Mouse (Mus musculus): ENCODE measurements around the gene Hdac4.

Hdac4 gene

DNA sequence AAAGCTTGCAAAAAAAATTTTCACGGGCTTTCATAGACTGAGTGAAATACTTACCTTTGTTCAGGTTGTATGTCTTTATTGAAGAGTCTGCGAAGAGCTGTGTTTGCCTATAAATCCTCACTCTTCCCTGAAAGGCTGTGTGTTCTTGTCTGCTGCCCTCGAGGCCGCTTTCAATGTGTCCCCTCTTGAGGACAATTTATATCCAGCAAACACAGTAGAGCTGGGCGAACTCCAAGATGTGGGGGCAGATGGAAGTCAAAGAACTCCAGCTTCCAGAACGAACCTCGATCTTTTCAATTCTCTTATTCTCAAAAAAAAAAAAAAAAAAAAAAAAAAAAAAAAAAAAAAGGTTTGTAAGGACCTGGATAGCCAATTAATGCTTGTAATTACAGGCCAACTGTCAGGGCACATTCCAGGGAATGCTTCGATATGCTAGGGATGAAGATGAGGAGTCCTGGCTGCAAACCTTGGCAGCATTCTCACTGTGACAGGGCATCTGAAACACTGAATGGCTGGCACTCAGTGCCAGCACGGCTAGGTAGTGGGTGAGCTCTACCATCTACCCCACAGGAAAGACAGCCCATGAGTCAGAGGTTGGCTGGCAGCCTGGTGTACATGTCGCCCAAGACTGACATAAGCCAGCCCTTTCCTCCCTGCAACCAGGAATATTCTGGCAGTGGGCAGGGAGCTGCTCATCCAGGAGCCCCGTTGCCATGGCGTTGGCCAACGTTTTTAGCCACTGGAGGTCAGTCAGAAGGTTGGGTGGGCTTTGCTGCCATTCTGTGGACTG lies at the start of gene Hdac4:
TSS of gene Hdac4 (minus strand) at position 340 of the 790 bp plus-strand sequence.
- no peak for DNase-seq

DNA sequence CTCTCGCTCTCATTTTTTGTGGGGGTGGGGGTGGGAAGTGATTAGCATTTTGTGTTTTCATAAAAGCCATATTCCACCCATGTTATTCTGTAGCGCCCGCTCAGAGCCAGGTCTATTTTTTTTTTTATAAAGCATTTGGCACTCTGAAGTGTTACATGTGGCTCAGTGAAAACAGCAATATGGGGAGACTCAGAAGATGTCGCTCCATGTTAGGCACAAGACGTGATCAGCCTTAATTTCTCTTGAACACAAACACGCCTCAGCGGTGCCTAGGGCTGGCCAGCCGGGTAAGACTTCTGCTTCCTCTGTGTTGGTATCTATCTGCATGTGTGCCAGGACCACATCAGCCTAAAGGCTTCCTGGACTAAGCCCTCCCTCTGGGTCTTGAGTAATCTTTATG lies 48.0 kb upstream of the Hdac4 start:
- no peak for DNase-seq

DNA sequence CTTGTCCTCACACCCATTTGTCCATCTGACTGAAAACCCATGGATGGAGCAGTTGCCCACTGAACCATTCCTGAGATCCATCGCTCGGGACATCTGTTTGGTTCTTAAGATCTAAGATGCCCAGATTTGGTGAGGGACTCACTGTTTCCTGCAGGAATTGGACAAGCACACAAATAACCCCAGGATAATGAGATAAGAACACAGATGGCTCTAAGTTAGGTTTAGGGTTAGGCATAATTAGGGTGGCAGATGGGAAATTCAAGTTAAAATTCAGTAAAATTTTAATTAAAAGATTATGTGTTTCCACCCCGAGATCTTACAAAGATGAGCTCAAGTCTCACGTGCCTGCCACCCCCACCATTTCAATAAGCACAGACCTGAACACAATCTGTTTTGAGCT lies 44.6 kb upstream of the Hdac4 start:
- no peak for DNase-seq

DNA sequence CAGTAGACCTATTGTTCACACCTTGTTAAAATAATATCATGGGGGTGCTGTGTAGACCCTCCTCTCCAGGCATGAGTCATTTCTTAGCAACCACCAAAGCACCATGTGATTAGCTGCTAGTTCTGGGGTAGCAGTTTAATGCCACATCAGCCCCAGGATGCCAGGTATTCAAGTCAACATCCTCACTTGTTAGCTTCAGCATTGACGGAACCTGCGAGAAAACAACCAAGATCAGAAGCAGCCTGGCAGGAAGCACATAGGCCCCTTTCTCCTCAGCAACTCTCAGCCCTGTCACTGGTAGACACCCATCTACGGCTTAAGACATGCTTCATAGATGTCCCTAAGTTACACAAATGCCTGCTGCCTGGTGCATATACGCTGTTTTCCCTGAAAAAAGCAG lies 40.1 kb upstream of the Hdac4 start:
- DNase-seq: no peak

DNA sequence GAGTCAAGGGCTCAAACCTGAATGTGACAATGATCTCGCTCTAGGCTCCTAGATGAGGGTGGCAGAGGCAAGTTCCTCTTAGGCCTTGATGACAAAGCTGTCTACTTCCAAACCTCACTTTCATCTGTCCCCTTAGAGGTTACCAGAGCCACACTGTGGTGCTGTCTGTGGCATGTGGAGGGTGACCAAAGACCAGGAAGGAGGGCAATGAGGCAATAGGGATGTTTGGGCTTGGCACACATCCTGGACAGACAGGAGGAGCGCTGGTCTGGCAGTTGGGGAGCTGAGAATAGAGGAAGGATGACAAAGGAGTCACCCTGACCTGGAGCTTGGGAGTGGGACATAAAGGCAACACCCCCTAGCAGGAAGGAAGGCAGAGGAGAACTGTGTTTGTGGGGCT lies 29.8 kb upstream of the Hdac4 start:
- DNase-seq: no peak

DNA sequence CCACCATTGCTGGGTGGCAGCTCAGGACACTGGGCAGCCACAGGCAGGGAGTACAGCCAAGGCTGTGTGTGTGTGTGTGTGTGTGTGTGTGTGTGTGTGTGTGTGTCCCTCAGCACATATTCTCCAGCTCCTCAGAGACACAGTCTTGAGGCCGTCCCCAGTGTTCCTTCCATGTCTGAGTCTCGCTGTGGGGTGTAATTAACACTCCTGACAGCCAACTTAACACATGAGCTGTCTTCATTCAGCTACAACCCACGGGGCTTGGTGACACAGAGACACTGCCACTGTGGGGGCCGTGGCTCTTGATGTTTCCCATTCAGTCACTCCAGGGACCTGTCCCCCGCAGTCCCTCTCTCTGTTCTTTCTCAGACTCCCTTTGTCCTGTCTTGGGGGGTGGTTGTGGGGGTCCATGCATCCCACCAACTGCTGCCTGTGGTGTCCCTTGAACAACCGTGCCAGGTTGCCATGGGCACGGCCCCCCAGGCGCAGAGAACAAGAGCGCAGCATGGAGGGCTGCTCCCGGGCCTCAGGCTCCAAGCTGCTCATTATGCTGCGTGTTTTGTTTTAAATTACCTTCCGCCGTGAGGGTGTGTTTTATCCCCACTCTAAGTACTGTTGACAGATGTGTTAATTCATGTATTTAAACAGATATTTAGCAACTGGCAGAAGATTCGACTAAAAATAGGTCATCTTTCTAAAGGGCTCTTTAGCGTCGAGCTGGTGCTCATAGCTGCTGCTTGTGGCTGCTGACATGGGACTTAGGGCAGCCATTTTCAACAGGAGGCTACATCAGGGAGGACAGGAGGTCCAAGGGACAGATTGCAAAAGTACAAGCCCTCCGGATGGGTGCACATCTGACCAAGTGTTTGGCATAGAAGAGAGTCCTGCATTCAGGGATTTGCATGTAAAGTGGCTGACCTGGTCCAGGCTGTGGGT lies 28.7 kb upstream of the Hdac4 start:
- DNase-seq: no peak

DNA sequence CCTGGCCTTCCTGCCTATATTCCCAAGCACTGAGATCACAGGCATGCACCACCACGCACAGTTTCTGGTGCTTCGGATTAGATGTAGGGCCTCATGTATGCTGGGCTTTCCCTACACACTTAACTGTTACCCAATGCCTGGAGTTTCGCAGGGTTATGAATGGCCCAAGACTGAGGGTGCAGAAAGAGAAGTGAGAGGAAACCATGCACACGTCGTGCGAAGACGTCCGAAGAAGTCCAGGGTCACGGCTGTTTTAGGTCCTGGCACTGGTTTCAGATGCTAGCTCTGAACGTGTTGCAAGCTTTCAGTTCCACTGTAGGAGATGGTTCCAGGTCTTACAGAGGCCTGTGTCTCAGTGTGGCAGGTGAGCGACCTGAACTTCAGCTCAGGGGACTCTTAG lies 21.2 kb upstream of the Hdac4 start:
- peak; percentile 49 for DNase-seq

DNA sequence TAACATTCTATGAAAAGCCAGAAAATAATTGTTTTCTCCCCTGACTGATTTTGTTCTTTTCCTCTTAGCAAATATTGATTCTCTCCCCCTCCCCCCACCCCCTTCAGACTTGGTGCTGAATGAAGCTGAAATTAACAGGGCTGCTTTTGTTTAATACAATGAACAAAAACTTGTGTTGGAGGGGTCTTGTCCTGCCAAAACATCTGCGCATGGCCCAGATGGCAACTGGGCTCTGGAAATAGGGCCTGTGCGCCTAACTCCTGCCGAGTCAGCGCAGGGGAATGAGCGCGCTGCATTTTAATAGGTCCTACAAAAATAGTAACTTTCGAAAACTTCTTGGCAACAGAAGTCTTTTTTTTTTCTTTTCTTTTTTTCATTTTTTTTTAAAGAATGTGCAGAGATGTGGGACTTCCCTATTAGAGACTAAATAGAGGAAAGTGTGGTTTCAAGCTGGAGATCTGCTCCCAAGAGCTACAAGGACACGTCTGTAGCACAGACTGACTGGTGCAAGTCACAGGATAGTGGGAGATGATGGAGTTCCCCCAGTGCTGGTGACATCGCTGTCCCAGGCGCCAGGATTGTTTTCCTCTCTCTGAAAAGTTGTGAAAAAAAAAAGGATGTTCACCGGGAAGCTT lies 20.6 kb upstream of the Hdac4 start:
- DNase-seq: peak; percentile 24

DNA sequence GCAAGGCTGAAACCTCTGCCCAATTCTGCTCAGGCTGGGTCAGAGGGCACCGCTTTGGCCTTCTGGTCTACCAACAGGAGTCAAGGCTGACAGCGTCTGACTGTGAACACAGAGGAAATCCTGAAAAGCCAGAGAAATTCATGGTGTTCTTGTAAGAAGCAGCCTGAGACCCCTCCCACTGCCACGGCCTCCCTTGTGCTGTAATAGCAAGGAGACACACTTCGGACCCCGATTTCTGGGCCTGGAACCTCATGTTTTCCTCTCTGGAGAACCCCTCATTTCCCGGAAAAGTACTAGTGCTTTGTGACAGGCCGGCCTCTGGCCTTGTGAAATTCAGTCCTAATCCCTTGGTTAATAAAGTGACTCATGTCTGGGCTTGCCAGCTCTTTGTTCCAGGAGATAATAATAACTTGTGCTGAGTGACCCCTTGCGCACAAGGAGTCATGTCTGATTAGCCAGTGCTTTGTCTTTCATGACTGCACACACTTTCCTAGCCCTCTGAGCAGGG lies 19.7 kb upstream of the Hdac4 start:
- DNase-seq: peak; percentile 58

DNA sequence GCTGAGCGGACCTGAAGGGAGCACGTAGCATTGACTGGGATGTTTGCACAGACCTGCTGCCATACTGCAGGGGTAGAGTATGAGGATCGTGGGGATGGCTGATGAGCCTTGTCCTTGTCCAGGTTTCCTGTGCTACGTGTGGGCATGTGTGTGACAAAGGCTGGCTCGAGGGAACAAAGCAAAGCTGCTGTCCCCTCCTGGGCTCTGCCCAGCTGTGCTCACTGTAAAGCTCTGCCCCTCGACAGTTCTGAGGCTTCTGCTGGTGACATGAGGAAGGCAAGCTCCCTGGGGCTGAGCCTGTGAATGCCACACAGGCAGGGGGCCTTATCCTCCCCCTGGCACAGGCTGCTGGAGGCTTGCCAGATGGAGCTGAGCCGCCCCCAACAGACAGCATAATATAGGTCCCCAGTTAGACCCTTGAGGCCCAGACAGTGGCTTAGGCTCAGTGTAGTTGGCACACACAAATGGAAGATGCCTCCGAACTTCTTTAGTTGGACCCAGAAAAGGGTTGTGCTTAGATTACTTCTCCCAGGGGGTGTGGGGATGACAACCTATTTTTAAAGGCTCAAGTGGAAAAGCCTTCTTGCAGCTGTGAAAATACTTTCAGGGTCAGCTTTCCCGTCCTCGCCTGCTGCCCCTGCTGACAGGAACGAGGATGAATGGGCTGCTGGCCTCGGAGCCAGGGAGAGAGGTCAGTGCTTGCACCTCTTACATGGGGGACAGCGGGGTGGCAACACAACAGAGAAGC lies 16.7 kb upstream of the Hdac4 start:
- peak; percentile 2 for DNase-seq

DNA sequence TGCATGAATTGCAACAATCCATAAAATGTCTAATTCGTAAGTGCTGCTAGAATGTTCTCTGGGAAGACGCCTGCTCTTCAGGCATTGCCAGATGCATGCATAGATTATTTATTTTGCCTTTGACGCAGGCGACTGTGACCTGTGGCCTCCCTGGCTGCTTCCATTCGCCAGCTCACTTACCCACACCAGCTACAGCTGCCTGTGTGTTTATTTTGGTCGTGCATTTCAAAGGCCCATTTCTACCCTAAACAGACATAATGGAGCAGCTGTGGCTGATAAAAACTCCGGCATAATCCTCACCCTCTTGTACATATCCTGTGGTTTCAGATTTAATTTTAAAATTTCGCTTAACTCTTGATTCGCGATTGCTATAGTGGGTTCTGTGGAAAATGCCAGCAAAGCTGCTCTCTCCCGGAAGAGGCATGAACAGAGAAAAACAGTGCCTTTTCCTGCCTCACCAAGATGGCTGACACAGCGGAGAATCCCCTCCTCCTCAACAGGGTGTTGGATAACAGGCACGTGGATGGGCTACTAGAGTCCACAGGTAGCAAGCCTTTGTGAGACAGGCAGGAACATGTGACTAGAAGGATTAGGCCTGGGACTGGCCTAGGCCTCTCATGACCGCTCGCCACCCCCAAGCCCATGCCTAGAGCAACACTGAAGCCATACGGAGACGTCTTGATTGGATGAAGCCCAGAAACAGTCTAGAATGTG lies 7.3 kb upstream of the Hdac4 start:
- DNase-seq: no peak

DNA sequence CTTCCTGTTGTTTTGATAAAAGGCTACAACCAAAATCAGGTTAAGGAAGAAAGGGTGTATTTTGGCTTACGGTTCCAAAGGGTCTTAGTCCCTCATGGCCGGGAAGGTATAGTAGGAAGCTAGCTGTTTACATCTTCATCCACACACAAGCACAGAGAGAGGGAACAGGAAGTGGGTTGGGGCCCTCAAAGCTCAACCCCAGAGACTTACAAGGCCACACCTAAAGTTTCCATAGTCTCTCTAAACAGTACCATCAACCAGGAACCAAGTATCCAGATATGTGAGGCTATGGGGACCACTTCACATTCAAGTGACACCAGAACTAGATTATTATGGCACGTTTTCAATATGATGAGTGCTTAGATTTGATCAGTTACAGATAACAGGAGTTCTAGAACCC lies 5.0 kb downstream of the Hdac4 start:
- no peak for DNase-seq

DNA sequence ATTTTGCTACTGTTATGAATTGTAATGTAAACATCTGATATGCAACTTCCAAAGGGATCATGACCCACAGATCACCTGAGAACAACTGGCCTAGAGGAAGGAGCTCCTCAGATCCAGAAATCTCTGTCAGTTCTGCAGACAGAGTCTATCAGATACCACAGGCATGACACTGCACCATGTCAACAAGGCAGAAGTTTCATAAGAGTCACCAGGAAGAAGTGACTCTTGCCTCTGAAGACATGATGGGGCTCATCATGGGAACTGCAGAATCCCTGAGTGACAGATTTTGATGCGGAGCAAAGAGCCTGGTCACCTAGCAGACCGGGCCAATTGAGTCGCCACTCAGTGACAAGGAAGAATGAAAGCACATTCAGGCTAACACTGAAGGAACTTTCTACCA lies 8.4 kb downstream of the Hdac4 start:
- DNase-seq: no peak

DNA sequence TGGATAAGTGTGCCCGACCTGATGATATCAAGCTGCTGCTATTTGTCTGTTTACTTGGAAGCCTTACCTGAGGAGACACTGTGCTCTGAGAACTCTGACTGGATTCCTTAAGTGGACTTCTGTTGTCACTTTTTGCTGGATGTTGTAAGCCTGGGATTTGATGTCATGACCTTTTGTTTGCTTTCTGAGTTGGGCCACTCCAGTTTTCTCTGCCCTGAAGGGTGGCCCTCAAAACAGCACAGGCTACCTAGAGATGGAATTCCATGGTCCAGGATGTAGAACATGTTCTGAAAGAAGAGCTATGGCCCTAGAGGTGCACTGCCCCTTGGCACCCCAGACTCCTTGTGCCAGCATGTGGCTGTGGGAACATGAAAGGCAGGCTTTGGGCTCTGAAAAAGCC lies 10.9 kb downstream of the Hdac4 start:
- no peak for DNase-seq

DNA sequence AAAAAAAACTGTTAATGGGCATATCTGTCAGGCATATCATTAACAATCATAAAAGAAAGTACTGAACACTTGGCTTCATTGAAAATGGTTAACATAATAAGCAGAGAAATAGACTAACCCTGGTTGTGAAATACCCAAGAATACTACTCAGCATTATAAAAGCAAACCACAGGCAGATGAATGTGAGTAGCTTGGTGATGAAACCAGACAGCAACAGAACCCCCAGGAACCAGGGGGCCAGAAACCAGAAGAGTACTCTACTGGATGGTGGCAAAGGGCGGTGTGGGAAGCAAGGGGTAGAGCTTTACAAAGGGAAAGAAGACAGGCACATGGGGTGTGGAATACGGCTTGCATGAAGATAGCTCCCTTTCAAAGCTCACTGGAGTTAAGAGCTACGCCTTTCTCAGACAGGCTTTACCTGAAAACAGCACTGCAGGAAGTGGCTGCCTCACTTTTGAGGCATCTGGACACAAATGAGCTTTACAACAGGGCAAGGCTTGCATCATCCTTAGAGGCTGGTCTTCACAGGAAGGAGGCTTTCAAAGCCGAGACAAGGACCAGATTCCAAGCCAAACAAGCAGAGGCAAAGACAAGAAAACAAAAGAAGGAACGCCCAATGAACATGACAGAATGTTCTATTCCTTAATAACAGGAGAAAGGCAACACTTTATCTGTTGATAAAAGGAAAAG lies 12.3 kb downstream of the Hdac4 start:
- DNase-seq: no peak

DNA sequence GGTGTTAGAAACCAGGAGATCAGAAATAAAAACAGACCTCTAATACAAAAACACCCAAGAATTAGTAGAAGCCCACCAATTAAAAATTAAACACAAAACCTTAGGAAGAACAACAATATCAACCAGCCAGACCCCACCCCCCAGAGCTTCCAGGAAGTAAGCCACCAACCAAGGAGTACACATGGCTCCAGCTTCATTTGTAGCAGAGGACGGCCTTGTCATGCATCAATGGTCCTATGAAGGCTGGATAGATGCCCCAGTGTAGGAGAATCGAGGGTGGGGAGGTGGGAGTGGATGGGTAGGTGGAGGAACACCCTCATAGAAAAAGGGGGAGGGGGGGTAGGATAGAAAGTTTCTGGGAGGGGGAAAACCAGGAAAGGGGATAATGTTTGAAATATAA lies 13.5 kb downstream of the Hdac4 start:
- no peak for DNase-seq

DNA sequence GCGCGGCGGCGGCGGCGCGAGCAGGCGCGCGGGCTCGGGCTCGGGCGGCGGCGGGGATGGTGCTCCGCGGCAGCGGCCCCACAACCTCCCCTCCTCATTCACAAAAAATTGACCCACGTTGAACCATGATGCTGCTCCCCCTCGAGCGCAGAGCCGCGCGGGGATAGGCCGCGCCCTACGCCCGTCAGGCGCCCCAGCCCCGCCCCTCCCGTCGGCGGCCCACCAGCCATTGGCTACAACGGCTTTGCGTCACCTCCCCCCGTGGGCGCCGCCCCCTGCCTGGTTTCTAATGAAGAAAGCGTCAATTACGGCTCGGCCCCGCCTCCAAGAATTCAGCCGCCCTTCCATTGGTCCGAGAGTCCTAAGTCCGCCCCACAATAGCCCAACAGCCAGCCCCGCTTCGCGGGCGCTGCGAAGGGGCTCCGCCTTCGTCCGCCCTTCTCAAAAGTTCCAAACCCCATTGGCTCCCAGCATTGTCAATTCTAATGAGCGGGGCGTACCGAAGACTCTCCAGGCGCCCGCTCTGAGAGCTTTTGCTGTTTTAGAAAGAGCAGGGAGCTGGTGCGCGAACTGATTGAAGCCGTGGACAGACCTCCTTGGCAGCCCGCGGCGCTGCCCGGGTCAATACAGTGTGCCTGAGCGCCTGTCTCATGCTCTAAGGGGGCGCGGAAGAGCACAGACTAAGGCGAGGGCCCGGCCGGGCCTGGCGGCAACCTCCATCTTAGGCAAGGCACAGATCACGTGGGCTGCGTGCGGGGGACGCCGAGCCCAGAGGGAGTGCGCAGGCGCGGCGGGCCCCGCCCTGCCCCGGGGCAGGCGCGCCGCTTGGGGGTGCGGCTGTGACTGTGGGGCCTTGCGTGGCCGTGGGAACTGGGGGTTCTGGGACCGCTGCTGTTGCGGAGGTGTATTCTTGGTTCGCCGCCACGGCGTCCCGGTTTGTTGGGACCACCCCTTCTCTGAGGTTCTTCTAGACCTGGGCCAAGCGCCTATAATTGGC lies 15.1 kb downstream of the Hdac4 start:
- peak; percentile 100 for DNase-seq

DNA sequence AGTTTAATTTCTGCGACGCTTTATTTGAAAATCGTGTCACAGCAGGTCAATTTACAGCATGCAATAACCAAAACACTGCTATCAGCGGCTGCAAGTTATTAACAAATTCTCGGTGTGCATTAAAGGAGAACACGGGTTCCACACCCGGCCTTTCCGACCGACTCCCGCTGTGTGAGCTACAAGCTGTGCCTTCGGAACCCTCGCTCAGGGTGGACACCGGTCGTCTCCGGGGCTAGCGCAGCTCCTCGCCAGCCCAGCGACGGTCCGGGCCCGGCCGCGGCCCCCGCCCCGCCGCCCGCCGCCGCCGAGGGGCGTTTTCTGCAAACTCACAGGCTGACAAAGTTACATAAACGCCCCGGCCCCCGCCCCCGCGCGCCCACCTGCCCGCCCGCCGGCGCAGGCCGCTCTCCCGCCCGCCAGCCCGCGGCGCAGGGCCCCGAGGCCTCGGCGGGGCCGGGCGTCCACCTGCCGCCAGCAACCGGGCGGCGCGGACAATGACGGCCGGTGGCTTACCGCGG lies 16.0 kb downstream of the Hdac4 start:
- peak; percentile 39 for DNase-seq

DNA sequence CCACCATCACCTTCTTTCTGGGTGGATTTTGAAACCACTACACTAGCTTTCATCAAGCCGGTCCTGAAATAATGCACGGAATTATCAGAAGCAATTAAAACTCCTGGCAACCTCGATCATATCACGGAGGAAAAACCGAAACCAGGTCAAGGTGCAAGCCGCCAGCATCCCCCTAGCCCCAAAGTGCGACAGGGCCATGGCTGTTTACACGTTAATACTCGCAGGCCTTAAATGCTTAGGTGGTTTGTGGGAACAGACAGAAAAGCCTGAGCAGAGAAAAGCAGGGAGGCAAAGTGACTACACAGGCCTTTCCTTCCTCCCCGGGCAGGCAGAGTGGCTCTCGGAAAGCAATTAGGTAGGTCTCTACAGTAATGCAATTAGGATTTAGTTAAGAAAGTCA lies 16.4 kb downstream of the Hdac4 start:
- DNase-seq: peak; percentile 12

Data from lung, postnatal 36 days (tissue).